In genomic region chr5:36179708-36180107, GRCm38 (mm10) we compare ENCODE assay signal across 24 mouse cellular contexts. TPM values are rescaled to one million over a fixed set of nuclear protein-coding genes. Genes with fewer than 3 reads are reported as not detected.
DNase-seq lines count a peak whose midpoint lies in the region; TF ChIP-seq lines count a peak whose summit lies in the region.
"Had no signal": no experiment of that assay in that cellular context is flagged by ENCODE, and none has a peak within 500 bp of the region (broad histone marks: within the 10 kb centered on the region; RNA-seq: fewer than 3 reads in every experiment).

No protein-coding gene starts in this region.

- no peak overlapping the region for H3K27ac ChIP-seq in testis, adult 2 months (ENCODE audit: control insufficient read depth, insufficient read depth, low read depth, low read length)

- H3K36me3 ChIP-seq in testis, adult 2 months (ENCODE audit: control insufficient read depth, insufficient read depth, low read length) = no peaks in the 10 kb centered on the region
- no peaks in the 10 kb centered on the region for H3K36me3 ChIP-seq in myocyte (ENCODE audit: control insufficient read depth, insufficient read depth)
- H3K36me3 ChIP-seq: G1E had no signal

- no peak for DNase-seq in testis, postnatal 14 days (ENCODE audit: low spot score)
- DNase-seq in heart, postnatal 4 days = no peak
- DNase-seq: adrenal gland, adult 2 months; adrenal gland, adult 8-10 months; adrenal gland, postnatal 10 days; adrenal gland, postnatal 14 days; adrenal gland, postnatal 25 days; adrenal gland, postnatal 36 days; B cell, adult 2 months; cerebellum, adult 11 months; cerebellum, adult 11-12 months; cerebellum, adult 18-20 months had no signal

- no peaks in the 10 kb centered on the region for H3K4me1 ChIP-seq in testis, adult 2 months (ENCODE audit: control insufficient read depth, insufficient read depth, low read length)

- no peak for TF ChIP-seq POLR2A in testis, adult 2 months (IDR thresholded peaks at IDR 0.05; ENCODE audit: control insufficient read depth, low read depth, low read length)
- TF ChIP-seq POLR2A in myocyte (IDR thresholded peaks at IDR 0.05; ENCODE audit: insufficient read length, low read depth) = no peak

- H3K4me3 ChIP-seq in testis, adult 2 months (ENCODE audit: control insufficient read depth, low read depth, low read length) = peak overlapping the region; percentile 64
- no peak overlapping the region for H3K4me3 ChIP-seq in myocyte

- no peaks in the 10 kb centered on the region for H3K79me2 ChIP-seq in myocyte (ENCODE audit: control insufficient read depth, insufficient read depth)

- no peaks in the 10 kb centered on the region for H3K27me3 ChIP-seq in testis, adult 2 months (ENCODE audit: control insufficient read depth, insufficient read depth, low read length)
- no peaks in the 10 kb centered on the region for H3K27me3 ChIP-seq in myocyte (ENCODE audit: control insufficient read depth, insufficient read depth, insufficient read length)
- H3K27me3 ChIP-seq: Patski had no signal

- H3ac ChIP-seq in myocyte (ENCODE audit: control insufficient read depth, insufficient read length) = no peak overlapping the region

- no peak overlapping the region for H3K4me2 ChIP-seq in myocyte (ENCODE audit: low read depth)

- TF ChIP-seq CTCF in testis, adult 2 months (IDR thresholded peaks at IDR 0.05; ENCODE audit: control insufficient read depth, insufficient read depth, insufficient replicate concordance, low read depth, low read length) = no peak

TF ChIP-seq in myocyte, 11 proteins besides CTCF, POLR2A, EP300 and RAD21:
- TF ChIP-seq E2F4 (IDR thresholded peaks at IDR 0.05; ENCODE audit: insufficient read depth) (no peak), CEBPB (IDR thresholded peaks at IDR 0.05; ENCODE audit: insufficient read depth, poor library complexity, severe bottlenecking) (no peak), TCF3 (IDR thresholded peaks at IDR 0.05; ENCODE audit: insufficient read length, low read depth) (no peak), MYOG (IDR thresholded peaks at IDR 0.05; ENCODE audit: control insufficient read depth in 1 of 3, insufficient read depth in 1 of 3, insufficient read length in 2 of 3, low read depth in 2 of 3) (peak in 2 of 3 experiments; percentile 58 to 82), POLR2AphosphoS2 (IDR thresholded peaks at IDR 0.05; ENCODE audit: insufficient read length, low read depth) (no peak), MYOD1 (IDR thresholded peaks at IDR 0.05; ENCODE audit: control insufficient read depth in 1 of 3, insufficient read length in 2 of 3, low read depth in 2 of 3) (peak in 2 of 3 experiments; percentile 29 to 88), SRF (IDR thresholded peaks at IDR 0.05; ENCODE audit: control insufficient read depth, insufficient read length, low read depth) (no peak)

RNA-seq across cellular contexts. Expression of gene Psapl1, which starts 24.1 kb away (rescaled TPM):
- polyA plus RNA-seq in testis, adult 2 months (2012; rRNA removed) = not detected in 2 replicates
- polyA plus RNA-seq in myocyte (2012; fragmentation: generic; extraction: Trizol) = 0.05 TPM
- total RNA-seq in heart, postnatal 4 days (2021) = not detected
- total RNA-seq: adrenal gland, adult 18-20 months; adrenal gland, adult 2 months; adrenal gland, postnatal 10 days; adrenal gland, postnatal 14 days; adrenal gland, postnatal 25 days; adrenal gland, postnatal 36 days; adrenal gland, postnatal 4 days; CH12.LX; ES-E14; MEL had no signal
- polyA plus RNA-seq: activated CD4-positive, CD25-positive, alpha-beta regulatory T cell, adult 4 months; adrenal gland, adult 2 months; brain, embryonic 14.5 days; CD4-positive, CD25-positive, alpha-beta regulatory T cell, adult 4 months; G1E; Patski had no signal
